Mouse (Mus musculus) gastrocnemius, postnatal 14 days (tissue): ENCODE results near the gene Clec12b. TPM values are rescaled to one million over a fixed set of nuclear protein-coding genes. Genes with fewer than 3 reads are reported as not detected.

Source experiments
- DNase-seq: peaks from one replicate; pipeline ENCODE4 v3.0.0; 2021; ENCODE audit warnings: mixed read lengths
- intact Hi-C: fragments of 180-260 bp; cut with DNase I; formaldehyde crosslinking; loops from one replicate; pipeline ENCODE4 v1.15.1; 2025; ENCODE audit warnings: low total_unique reads
- long read RNA-seq, 2 experiments: library from polyadenylated mRNA; stranded (forward); transcript quantifications; one replicate each; pipeline ENCODE4 v2.0.0; 2021
- total RNA-seq, 2 experiments: library from RNA; stranded (reverse); gene quantifications; 2 replicates each; pipeline ENCODE4 v1.2.3; 2021

Gene Clec12b
- total RNA-seq: not detected
- long read RNA-seq, experiment 1: 0 reads
- long read RNA-seq, experiment 2: 0 reads

DNA sequence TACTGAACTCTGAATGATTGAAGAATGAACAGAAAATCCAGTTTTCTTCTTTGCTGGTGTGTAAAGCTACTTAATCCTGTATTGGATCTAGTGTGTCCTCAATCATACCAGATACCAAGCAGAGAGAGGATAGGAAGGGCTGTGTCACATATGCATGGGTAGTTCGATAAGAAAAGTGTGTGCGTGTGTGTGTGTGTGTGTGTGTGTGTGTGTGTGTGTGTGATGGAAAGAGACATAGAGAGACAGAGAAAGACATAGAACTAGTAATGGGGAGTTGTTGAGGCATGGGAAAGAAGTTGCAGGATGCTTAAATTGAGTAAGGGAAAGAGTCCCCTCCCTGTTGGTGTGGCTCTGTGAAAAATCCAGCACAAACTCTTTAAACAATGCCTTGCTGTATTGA lies at the start of gene Clec12b:
Gene Clec12b, minus strand, starts transcription at position 101 of the 400 bp plus-strand sequence.
- no peak for DNase-seq
- intact Hi-C loops: no loop called here

DNA sequence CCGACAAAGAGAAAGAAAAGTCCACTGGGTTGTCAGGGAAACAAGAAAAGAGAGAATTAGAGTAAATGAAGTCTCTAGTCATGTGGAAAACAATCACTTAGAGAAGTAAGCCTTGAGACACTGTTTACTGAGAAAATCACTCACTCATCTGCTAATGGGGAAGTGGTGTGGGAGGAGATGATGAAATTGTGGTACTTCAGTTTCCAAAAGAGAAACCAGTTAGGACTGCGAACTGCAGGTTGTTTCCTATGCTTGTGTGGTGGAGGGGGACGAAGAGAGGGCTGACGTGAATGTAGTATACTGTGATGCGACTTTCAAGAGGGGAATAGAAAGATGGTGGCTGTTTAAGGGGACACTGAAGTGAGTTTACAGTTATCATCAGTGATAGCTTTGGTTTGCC lies 48.6 kb upstream of the Clec12b start:
- intact Hi-C loops: no loop called here
- no peak for DNase-seq

GRCm38 (mm10) chr6:129427281-129427680 lies 41.6 kb upstream of the Clec12b start:
- intact Hi-C loops: no loop called here

DNA sequence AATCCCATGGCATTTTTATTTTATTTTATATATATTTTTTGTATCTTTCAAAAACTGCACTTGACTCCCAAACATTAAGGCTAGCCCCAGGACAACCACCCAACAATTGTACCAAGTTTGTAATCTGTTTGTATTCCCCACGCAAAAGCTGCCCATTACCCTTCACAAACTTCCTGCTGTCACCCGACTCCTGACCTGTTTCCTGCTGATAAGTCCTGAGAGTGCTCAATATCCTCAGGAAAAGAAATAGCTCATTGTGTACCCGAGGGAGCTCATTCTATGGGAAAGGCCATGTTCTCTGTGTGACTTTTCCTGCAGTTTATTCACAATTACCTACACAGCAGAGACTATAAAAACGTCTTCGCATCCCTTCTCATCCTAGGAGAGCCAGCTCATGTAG lies 40.1 kb upstream of the Clec12b start:
- no peak for DNase-seq
- intact Hi-C loops: no loop called here

More at GRCm38 (mm10) chr6:129427281-129427680, 41.6 kb upstream of the Clec12b start:
- DNase-seq: no peak

DNA sequence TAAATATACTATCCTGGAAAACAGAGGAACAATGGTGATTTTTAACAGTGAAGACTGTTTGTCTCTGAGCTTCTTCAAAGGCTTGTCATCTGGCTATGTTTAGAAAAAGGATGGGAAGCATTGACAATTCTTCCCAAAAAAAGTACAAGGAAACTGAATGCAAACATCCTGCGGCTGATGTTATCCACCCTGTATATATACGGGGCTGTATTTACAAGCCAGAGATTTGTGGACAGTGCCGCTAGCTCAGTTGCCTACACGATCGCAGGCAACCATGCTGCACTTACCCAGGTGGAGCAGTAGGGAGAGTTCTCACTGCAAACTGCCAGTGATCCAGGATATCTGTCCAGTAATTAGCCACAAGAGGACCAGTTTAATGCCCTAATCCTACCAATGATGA lies 39.5 kb upstream of the Clec12b start:
- no peak for DNase-seq
- intact Hi-C loops: no loop called here

DNA sequence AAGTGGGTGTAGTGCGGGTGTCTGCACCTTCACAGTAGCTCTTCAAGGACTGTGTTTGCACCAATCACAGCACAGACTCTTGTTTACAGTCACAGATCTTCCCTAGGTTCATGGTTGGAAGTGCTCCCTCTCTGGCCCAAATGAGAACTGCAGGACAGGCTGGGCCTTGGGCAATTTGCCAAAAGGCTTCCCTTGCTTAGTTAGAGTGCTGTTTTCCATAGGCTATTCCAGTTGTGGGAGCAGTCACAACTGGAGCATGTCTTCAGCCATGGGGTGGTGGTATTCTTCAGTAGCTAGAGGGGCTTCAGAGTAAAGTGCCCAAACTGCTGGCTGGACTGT lies 38.0 kb upstream of the Clec12b start:
- peak; percentile 69 for DNase-seq
- intact Hi-C loops: no loop called here

GRCm38 (mm10) chr6:129423040-129423733 lies 37.5 kb upstream of the Clec12b start:
- intact Hi-C loops: no loop called here
- DNase-seq: peak; percentile 50

DNA sequence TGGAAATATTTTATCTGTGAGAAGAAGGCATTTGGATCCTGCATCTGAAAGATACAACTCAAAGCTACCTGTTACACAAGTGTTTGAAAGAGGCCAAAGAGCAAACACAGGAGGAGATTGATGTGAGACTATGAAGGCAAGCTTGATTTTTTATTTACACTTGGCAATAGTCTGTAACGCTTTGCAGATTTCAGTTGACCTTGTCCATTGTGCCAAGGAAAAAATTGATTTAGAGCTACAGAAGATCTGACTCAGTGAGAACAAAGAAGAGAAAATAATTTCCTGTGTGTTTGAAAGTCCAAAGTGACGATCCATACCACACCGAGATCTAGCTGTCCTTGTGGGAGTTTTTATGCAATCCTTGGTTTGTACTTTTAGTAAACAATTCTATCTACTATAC lies 36.6 kb upstream of the Clec12b start:
- DNase-seq: no peak
- intact Hi-C loops: no loop called here

DNA sequence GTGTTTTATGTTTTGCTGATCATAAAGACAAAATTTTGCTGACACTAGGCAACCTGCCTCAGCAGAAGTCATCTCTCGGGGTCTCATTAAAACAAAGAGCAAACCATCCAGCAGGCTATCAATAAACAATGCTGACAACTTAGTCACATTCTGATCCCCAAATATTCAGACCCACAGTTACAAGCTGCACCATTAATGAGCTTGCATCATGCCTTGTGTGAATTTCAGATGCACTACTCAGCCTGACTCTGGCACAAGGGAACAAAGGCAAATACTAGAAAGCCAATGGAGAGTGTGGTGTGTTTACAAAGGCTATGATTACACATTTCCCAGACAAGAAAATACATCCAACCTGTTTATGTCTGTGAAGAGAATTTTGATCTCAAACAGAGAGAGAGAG lies 28.5 kb upstream of the Clec12b start:
- intact Hi-C loops: no loop called here
- no peak for DNase-seq

DNA sequence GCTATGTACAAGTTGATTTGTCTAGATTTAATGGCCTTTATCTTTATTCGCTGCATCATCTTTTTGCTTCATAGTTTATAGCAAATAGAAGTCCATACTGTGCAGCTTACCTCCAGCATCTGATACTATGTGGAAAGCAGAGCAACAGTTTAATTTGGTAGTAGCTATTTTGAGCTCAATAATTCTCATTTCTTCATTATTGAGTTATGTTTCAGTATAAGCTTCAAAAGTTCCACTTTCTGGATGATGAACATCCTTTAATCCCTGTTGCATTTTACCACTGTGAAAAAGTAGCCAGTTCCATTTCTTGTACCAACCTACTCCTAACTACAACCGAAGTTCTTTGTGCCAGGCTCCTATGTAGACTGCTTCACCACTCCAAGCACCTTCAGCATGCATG lies 22.9 kb upstream of the Clec12b start, which contains the start of gene Clec9a:
Gene Clec9a, plus strand, starts transcription at position 301 of the 400 bp plus-strand sequence.
- no peak for DNase-seq
- intact Hi-C loops: no loop called here

DNA sequence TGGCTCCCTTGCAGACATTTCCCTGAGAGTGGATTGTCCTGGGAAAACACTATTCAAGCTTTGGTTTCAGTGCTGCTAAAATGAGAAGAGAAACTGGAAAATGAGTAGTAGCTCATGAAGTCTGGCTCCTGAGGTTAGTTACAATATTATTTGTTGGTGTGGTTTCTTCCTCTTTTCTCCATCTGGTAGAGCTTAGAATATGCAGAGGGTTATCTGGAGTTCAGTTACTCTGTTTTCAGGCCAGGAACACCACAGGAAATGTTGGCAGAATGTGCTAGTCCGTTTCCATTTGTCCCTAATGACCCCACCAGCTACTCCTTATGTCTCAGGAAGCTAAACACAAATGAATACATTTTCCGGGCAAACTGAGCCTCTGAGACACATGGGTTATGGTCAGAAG lies 21.6 kb upstream of the Clec12b start:
- intact Hi-C loops: no loop called here
- no peak for DNase-seq

GRCm38 (mm10) chr6:129405999-129406398 lies 20.3 kb upstream of the Clec12b start:
- DNase-seq: no peak
- intact Hi-C loops: no loop called here

DNA sequence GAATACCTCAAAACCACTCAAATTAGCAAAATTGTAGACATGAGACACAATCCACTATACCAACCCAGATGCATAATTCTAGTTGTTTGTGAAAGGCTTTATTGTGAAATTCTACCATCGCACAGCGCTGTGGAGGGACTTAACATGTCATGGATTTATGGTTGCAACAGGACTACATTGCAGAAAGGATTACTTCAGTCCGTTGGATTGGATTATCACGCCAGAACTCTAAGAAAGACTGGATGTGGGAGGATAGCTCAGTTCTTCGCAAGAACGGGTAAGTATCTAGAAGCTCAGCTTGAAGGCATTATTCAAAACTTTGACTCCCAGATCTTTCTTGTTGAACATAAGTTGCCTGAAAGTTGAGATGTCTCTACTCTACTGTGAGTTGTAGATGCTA lies 17.7 kb upstream of the Clec12b start:
- intact Hi-C loops: no loop called here
- DNase-seq: no peak

DNA sequence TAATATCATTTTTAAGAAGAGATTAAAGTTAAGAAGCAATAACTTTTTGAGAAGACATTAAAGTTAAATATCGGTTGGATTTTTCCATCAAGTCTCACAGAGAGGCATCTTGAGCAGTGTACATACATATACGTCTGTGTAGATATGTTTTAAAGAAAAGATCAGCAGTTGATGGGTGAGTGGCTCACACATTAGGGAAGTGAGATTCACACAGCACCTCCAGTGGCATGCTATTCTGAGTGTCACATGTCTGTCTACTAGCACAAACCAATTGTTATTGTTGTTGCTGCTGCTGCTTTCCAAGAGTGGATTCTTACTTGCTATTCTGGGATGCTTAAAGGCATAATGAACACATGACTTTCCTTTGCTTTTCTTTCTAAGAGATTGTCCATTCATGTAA lies 16.7 kb upstream of the Clec12b start:
- intact Hi-C loops: no loop called here
- DNase-seq: no peak

- intact Hi-C loops: loop anchor here (5.0 kb wide), 1 partner anchor 117 kb away; no protein-coding TSS in a partner anchor
- peak; percentile 14 for DNase-seq
Observed at GRCm38 (mm10) chr6:129399945-129400344, 14.3 kb upstream of the Clec12b start.

GRCm38 (mm10) chr6:129396997-129397396 lies 11.3 kb upstream of the Clec12b start, which contains the start of gene Clec1b:
Gene Clec1b (plus strand): TSS chr6:129397297.
- intact Hi-C loops: loop anchor here (5.0 kb wide), 1 partner anchor 120 kb away; no protein-coding TSS in a partner anchor

DNA sequence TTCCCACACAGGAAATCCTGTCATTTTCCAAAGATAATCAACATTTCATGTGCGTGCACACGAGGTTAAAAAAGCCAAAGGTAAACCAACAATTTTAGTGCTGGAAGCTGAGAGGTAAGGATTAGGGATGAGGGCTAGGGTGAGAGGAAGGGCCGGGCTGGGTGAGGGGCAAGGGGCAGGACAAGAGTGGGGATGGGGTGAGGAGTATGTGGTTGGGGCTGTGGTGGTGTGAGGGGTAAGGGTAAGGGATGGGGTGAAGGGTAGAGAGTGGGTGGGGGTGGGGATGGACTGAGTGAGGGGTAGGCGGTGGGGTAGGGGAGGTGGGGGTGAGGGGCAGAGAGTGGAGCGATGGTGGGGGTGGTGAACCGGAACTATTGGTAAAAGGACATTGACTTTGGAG lies 8.1 kb upstream of the Clec12b start:
- intact Hi-C loops: loop anchor here (5.0 kb wide), 1 partner anchor 84 kb away; no protein-coding TSS in a partner anchor
- no peak for DNase-seq

More at GRCm38 (mm10) chr6:129396997-129397396, 11.3 kb upstream of the Clec12b start, which contains the start of gene Clec1b:
- DNase-seq: no peak

- no peak for DNase-seq
- intact Hi-C loops: loop anchor here (5.0 kb wide), 1 partner anchor 84 kb away; no protein-coding TSS in a partner anchor
Observed at GRCm38 (mm10) chr6:129393087-129393720, 7.5 kb upstream of the Clec12b start.

GRCm38 (mm10) chr6:129385000-129385399 lies 674 bp downstream of the Clec12b start:
- intact Hi-C loops: no loop called here
- no peak for DNase-seq

DNA sequence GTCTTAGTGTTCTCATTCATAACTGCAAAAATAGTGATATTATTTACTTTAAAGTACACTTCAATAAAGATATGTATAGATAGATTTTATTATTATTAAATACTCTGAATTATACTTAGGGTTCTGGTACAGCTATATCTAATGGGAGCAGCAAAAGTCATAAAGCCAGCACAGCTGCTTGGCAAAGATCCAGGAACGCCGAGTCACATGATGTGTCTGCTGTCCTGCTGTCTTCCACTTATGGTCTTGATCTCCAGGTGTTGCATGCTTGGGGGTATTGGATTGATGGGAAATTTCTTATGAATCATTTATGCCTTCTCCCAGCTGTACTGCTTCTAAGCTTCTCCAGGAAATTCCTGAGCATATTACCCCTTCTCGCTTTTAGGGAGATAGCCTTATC lies 2.2 kb downstream of the Clec12b start:
- DNase-seq: no peak
- intact Hi-C loops: no loop called here

GRCm38 (mm10) chr6:129381736-129382135 lies 3.9 kb downstream of the Clec12b start:
- no peak for DNase-seq
- intact Hi-C loops: no loop called here
